18 mouse cellular contexts compared by ENCODE assay signal in the genomic region with DNA sequence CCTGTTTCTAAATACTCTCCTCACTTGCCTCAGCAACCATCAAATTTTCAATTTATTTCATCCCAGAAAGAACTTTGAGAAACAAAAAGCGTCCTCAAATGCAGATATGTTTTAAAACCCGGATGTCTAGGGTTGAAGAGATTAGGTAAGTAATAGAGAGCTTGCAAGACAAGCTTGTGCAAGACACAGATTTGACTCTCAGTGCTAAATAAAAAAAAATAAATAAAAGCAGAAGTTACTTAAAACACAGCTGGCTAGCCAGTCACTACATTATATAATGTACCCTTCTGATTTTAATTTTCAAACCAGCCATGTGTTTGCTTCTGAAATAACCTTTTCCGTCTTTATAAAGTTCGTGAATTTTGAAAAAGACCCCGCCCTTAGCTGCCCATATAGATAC.
"Had no signal": no experiment of that assay in that cellular context is flagged by ENCODE, and none has a peak within 500 bp of the region (broad histone marks: within the 10 kb centered on the region; RNA-seq: fewer than 3 reads in every experiment).

No protein-coding gene starts in this region.

- H3K4me1 ChIP-seq: neural tube, embryonic 12.5 days; stomach, embryonic 15.5 days had no signal

- ATAC-seq: liver, embryonic 12.5 days had no signal

- H3K4me2 ChIP-seq: limb, embryonic 15.5 days; liver, embryonic 12.5 days; lung, embryonic 14.5 days; neural tube, embryonic 12.5 days; stomach, embryonic 15.5 days had no signal

- H3K27ac ChIP-seq: kidney, postnatal 0 days; limb, embryonic 15.5 days; liver, embryonic 12.5 days; midbrain, embryonic 10.5 days; neural tube, embryonic 12.5 days; stomach, embryonic 15.5 days had no signal

- H3K9me3 ChIP-seq: limb, embryonic 15.5 days; liver, embryonic 12.5 days; midbrain, embryonic 10.5 days; neural tube, embryonic 12.5 days; stomach, embryonic 15.5 days had no signal

- DNase-seq: kidney, adult 11 months; kidney, adult 9 months; kidney, postnatal 36 days; layer of hippocampus, adult 9-11 months; layer of hippocampus, postnatal 36 days; lung, postnatal 14 days; midbrain, embryonic 14.5 days; right cerebral cortex, postnatal 14 days; spleen, adult 18-20 months; thymus, adult 2 months; thymus, postnatal 4 days had no signal

- H3K4me3 ChIP-seq: limb, embryonic 15.5 days; liver, embryonic 12.5 days; midbrain, embryonic 10.5 days; neural tube, embryonic 12.5 days; stomach, embryonic 15.5 days had no signal

- H3K27me3 ChIP-seq: limb, embryonic 15.5 days; liver, embryonic 12.5 days; neural tube, embryonic 12.5 days; stomach, embryonic 15.5 days had no signal

- H3K36me3 ChIP-seq: limb, embryonic 15.5 days; liver, embryonic 12.5 days; midbrain, embryonic 10.5 days; neural tube, embryonic 12.5 days; stomach, embryonic 15.5 days had no signal

- H3K9ac ChIP-seq: limb, embryonic 15.5 days; liver, embryonic 12.5 days; lung, embryonic 14.5 days; neural tube, embryonic 12.5 days; stomach, embryonic 15.5 days had no signal
